Mouse (Mus musculus) midbrain, embryonic 16.5 days (tissue): ENCODE data around the gene Armc12. TPM values are rescaled to one million over a fixed set of nuclear protein-coding genes. Genes with fewer than 3 reads are reported as not detected.
"Not testable (repeated sequence)": the region's sequence is repeated elsewhere in the genome, so short reads cannot be mapped to it uniquely, and the experiment has no call there.

ENCODE experiments used
- ATAC-seq: fragments of 200-750 bp; cut with Nextera tagmentation; 2 replicates; pipeline ENCODE4 v1.8.0; 2017; ENCODE audit warnings: moderate TSS enrichment
- H3K27ac ChIP-seq: fragments of 300-500 bp; sonication (generic); 2 replicates; pipeline ENCODE4 v1.5.1; 2014; ENCODE audit warnings: mild to moderate bottlenecking, low read length, mixed read lengths
- H3K27me3 ChIP-seq: fragments of 300-500 bp; sonication (generic); 2 replicates; pipeline ENCODE4 v1.6.1; 2014; ENCODE audit warnings: low read depth, low read length, mixed read lengths; ENCODE audit not compliant: control insufficient read depth, insufficient read depth
- H3K36me3 ChIP-seq: fragments of 300-500 bp; sonication (generic); 2 replicates; pipeline ENCODE4 v1.6.1; 2014; ENCODE audit warnings: mild to moderate bottlenecking, low read length, moderate library complexity, mixed read lengths; ENCODE audit not compliant: control insufficient read depth, insufficient read depth
- H3K4me1 ChIP-seq: fragments of 300-500 bp; sonication (generic); 2 replicates; pipeline ENCODE4 v1.6.1; 2014; ENCODE audit warnings: mild to moderate bottlenecking, low read length, mixed read lengths; ENCODE audit not compliant: control insufficient read depth, insufficient read depth
- H3K4me2 ChIP-seq: fragments of 300-500 bp; sonication (generic); 2 replicates; pipeline ENCODE4 v1.6.1; 2014; ENCODE audit warnings: mild to moderate bottlenecking, low read length, mixed read lengths
- H3K4me3 ChIP-seq: fragments of 300-500 bp; sonication (generic); 2 replicates; pipeline ENCODE4 v1.5.1; 2014; ENCODE audit warnings: low read depth, mild to moderate bottlenecking, low read length, moderate library complexity, mixed read lengths
- H3K9ac ChIP-seq: fragments of 300-500 bp; sonication (generic); 2 replicates; pipeline ENCODE4 v1.6.1; 2014; ENCODE audit warnings: low read depth, low read length, mixed read lengths
- H3K9me3 ChIP-seq: fragments of 300-500 bp; sonication (generic); replicated peaks from 2 replicates; pipeline ENCODE4 v1.6.1; 2014; ENCODE audit warnings: mild to moderate bottlenecking, low read length, mixed read lengths; ENCODE audit not compliant: control insufficient read depth, poor library complexity, severe bottlenecking
- WGBS: fragments of 180-500 bp; shearing (Covaris S2); extraction: QIAGEN DNeasy Blood & Tissue Kit; methylation state at CpG from one replicate; pipeline ENCODE4 v1.1.7; 2014; 5-methylcytosine and 5-hydroxymethylcytosine counted together
- polyA plus RNA-seq: library from polyadenylated mRNA; unstranded; fragments of >200 nt; fragmentation: Nextera tagmentation; extraction: Ambion mirVana; gene quantifications from 2 replicates; pipeline ENCODE4 v1.2.1, GENCODE M21; 2015

The Armc12 gene
- polyA plus RNA-seq, 1 experiment from 2014 or later, result not detected

DNA sequence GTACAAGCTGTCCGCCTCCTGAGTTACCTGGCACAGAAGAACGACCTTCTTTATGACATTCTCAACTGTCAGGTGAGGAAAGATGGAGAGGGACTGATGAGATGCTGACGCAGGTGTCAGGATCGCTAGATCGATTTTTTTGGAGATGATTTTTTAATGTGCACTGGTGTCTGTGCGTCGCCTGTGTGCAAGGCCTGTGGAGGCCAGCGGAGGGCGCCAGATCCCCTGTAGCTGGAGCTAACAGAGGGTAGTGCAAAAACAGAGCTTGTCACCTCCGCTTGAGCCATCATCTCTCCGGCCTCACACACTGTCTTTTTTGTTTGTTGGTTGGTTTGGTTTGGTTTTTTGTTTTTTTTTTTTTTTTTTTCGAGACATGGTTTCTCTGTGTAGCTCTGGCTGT, 7.3 kb downstream of the Armc12 start:
- WGBS, result 57% methylated on average over 12 of the region's 12 CpGs

DNA sequence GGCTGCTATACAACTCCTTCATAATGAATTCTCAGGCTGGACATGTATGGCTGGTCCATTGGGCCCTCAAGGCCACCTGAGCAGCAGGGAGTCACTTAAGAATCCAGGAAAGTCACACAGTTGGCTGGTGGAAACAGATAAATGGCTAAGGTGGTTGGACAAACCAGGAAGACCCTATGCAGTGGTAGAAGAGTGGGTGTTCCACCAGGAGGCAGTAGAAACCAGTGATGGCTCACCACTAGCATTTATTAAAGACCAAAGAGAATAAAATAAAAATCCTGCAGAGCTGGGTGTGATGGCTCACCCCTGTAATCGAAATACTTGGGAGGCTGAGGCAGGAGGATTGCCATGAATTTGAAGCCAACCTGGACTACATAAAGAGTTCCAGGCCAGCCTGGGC, 16.3 kb downstream of the Armc12 start:
- Histone ChIP-seq H3K9ac (no peak overlapping the region), H3K36me3 (no peaks in the 10 kb centered on the region), H3K27ac (no peak overlapping the region), H3K27me3 (no peaks in the 10 kb centered on the region), H3K4me3 (no peak overlapping the region), H3K4me2 (no peak overlapping the region), H3K9me3 (no peaks in the 10 kb centered on the region), H3K4me1 (no peaks in the 10 kb centered on the region)
- no peak for ATAC-seq
- 77% methylated on average over 1 of the region's 1 CpGs for WGBS

More for the DNA sequence above, 7.3 kb downstream of the Armc12 start:
- Histone ChIP-seq H3K4me3 (no peak overlapping the region), H3K9me3 (peaks cover 6% of the 10 kb centered on the region; the same call in 1 of the 2 replicates), H3K4me2 (no peak overlapping the region), H3K27me3 (no peaks in the 10 kb centered on the region), H3K27ac (no peak overlapping the region), H3K4me1 (no peaks in the 10 kb centered on the region), H3K9ac (no peak overlapping the region), H3K36me3 (no peaks in the 10 kb centered on the region)
- no peak for ATAC-seq

DNA sequence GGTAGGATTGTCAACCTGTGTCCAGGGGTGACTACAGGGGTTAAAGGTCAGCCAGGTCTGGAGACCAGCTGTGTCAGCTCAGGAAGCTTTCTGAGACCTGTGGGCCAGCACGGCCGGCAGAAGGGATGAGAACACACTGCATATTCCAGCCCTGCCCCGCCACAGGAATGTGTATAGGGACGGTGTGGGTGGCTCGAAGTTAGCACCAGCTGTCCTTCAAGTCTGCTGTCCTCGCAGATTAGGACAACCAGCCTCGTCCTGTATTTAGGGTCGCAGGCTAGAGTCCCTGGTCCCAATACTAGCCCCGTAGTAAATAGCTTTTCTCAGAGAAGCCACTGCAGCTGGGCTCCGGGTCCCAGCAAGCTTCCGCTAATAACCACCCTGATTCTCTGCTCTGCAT, 17.9 kb downstream of the Armc12 start:
- 76% methylated on average over 11 of the region's 11 CpGs for WGBS
- no peak overlapping the region for H3K4me3 ChIP-seq
- no peaks in the 10 kb centered on the region for H3K4me1 ChIP-seq
- no peaks in the 10 kb centered on the region for H3K9me3 ChIP-seq
- H3K27ac ChIP-seq, result no peak overlapping the region
- H3K9ac ChIP-seq, result no peak overlapping the region
- no peak overlapping the region for H3K4me2 ChIP-seq
- no peak for ATAC-seq
- no peaks in the 10 kb centered on the region for H3K36me3 ChIP-seq
- no peaks in the 10 kb centered on the region for H3K27me3 ChIP-seq

DNA sequence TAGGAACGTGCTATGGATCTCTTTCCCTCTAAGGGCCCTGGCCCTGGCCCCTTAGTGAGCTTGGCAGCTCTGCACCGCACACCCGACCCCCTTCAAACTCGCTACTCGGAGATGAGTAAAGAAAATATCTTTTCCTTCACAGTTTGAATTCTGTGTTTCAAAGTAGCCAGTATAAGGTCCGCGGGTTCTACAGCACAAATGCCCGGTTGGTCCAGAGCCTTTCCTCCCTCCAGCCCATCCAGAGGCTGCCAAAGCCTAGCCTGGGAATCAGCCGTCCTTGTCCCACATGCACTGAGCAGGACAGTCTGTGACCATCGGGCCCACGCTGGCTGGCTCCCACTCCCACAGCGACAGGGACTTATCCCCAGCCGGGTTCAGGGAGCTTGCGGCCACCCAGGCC, 18.5 kb downstream of the Armc12 start, which contains the start of gene Clpsl2:
TSS of gene Clpsl2 (plus strand) at position 301 of the 400 bp plus-strand sequence.
- no peak within 1 kb of the TSS for H3K9ac ChIP-seq
- H3K4me2 ChIP-seq, result no peak within 1 kb of the TSS
- no peaks in the 10 kb centered on the region for H3K36me3 ChIP-seq
- no peaks in the 10 kb centered on the region for H3K27me3 ChIP-seq
- H3K9me3 ChIP-seq, result no peaks in the 10 kb centered on the region
- H3K4me3 ChIP-seq, result no peak within 1 kb of the TSS
- H3K27ac ChIP-seq, result no peak within 1 kb of the TSS
- 76% methylated on average over 14 of the region's 14 CpGs for WGBS
- no peaks in the 10 kb centered on the region for H3K4me1 ChIP-seq
- ATAC-seq, result no peak

DNA sequence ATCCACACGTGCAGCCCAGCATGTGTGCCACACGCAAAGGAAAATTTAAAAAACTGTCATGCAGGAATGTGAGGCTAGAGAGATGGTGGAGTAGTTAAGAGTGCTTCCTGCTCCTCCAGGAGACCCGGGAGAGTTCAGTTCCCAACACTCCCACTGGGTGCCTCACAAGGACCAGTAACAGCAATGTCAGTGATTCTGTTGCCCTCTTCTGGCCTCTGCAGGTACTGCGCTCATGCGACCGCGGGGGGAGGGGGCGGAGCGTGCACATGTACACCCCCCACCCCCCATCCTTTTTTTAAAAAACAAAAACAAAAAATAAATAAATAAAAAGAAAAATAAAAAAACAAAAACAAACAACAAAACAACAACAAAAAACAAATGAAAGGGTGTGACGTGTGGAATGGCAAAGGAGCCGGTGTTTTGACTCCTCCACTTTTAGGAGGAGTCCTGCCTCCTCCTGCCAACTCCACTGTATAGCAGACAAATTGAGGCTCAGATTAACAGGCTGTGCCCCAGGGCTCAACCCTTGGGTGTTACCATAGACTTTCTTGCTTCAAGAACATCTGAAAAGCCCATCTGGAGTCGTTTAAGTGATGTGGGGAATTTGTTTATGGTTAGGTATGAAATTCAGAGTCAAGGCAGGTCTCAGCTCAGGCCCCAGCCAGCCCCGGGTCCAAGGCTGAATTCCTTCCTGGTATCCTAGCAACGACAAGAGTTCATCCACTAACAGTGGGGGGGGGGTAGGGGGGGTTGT, 22.6 kb downstream of the Armc12 start:
- no peak overlapping the region for H3K4me2 ChIP-seq
- no peaks in the 10 kb centered on the region for H3K9me3 ChIP-seq
- H3K4me1 ChIP-seq, result no peaks in the 10 kb centered on the region; the same call in 1 of the 2 replicates
- 4% methylated on average over 14 of the region's 14 CpGs for WGBS
- no peak overlapping the region for H3K4me3 ChIP-seq
- ATAC-seq, result no peak
- H3K27me3 ChIP-seq, result no peaks in the 10 kb centered on the region
- H3K36me3 ChIP-seq, result no peaks in the 10 kb centered on the region
- H3K27ac ChIP-seq, result no peak overlapping the region
- no peak overlapping the region for H3K9ac ChIP-seq

DNA sequence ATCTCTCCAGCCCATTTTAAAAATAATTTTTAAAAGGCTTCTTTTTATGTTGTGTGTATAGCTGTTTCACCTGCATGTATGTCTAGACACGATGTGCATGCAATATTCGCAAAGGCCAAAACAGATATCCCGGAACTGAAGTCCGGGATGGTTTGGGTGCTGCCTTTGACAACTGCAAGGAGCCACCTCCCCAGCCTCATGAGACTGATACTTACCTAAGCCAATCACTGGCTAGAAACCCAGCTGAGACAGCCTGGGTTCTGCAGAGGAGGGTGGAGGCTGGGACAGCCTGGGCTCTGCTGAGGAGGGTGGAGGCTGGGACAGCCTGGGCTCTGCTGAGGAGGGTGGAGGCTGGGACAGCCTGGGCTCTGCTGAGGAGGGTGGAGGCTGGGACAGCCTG, 23.4 kb downstream of the Armc12 start:
- not testable (repeated sequence) for H3K9me3 ChIP-seq, H3K4me3 ChIP-seq, H3K36me3 ChIP-seq, H3K4me1 ChIP-seq, H3K9ac ChIP-seq, ATAC-seq, H3K27ac ChIP-seq, H3K4me2 ChIP-seq, H3K27me3 ChIP-seq
- WGBS, result 93% methylated on average over 4 of the region's 4 CpGs

DNA sequence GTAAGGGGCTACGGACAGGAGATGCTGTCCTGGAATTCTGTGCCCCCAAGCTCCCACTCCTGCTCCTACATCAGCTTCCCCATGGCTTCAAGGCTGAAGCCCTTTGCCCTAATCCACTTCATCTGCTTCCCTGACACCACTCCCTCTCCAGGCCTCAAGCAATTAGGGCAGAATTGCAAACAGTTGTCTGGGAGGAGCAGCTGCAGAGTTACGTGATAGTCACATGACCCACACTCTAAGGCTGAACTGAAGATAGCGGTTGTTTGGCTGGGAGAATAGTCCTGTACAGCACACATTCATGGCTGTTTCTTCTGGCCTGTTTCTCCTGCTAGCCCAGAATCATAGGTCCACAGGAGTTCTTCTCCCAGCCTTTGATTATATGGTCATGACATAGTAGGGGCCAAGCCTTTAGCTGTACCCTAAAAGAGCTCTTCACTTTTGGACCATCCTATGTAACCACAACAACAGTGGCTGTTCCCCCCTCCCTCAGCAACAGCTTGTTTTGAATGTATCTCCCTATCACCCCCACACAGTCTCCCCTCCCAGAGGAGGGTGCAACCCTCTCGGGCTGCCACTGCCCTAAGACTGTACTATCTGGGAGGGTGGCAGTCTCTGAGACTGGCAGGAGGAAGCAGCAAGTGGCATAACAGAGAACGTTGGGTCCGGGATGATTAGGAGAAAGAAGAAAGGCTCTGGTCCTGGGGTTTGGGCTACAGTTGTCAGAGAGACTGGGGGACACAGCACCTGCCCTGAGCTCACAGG, 26.2 kb downstream of the Armc12 start:
- 55% methylated on average over 6 of the region's 6 CpGs for WGBS
- H3K4me1 ChIP-seq, result no peaks in the 10 kb centered on the region; the same call in 1 of the 2 replicates
- H3K4me3 ChIP-seq, result no peak overlapping the region
- no peaks in the 10 kb centered on the region for H3K9me3 ChIP-seq
- no peaks in the 10 kb centered on the region for H3K27me3 ChIP-seq
- H3K36me3 ChIP-seq, result no peaks in the 10 kb centered on the region
- no peak for ATAC-seq
- H3K9ac ChIP-seq, result no peak overlapping the region
- no peak overlapping the region for H3K4me2 ChIP-seq
- no peak overlapping the region for H3K27ac ChIP-seq

DNA sequence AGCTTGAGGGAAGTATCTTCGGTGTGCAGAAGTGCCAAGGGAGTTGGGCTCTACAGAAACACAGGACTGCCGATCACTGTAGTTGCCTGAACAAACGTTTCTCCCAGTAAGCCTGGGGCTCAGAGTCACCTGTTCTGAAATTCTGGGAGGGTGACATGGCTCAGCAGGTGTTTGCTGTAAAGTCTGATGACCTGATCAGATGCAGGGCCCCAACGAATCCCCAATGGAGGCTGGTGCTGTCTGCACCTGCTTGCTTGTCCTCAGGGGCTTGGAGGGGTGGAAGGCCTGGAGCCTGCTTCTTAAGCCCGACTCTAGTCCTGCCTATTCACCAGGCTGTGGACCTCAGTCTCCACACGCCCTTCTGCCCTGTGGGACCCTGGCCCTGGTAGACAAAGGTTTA, 27.2 kb downstream of the Armc12 start:
- Histone ChIP-seq H3K9me3 (no peaks in the 10 kb centered on the region), H3K27ac (no peak overlapping the region), H3K27me3 (no peaks in the 10 kb centered on the region), H3K9ac (no peak overlapping the region), H3K4me3 (no peak overlapping the region), H3K4me1 (no peaks in the 10 kb centered on the region; the same call in 1 of the 2 replicates), H3K36me3 (no peaks in the 10 kb centered on the region), H3K4me2 (no peak overlapping the region)
- WGBS, result 78% methylated on average over 6 of the region's 6 CpGs
- no peak for ATAC-seq

DNA sequence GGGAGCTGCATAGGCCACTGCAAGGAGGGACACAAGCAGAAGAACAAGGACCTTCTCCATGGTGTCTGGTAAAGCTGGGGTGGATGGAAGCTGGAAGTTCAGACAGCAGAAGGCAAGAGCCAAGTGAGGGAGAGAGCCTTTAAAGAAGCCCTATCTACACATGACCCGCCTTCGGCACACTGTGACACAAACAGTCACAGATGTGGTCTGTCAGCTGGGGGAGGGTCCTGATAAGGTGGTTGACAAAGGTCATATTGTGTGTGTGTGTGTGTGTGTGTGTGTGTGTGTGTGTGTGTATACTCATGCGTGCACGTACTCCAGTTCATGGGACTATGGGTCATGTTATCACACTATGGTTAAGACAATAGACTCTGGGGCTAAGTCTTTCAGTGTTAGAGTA, 30.0 kb downstream of the Armc12 start, which contains the start of gene Clps:
TSS of gene Clps (minus strand) at position 169 of the 400 bp plus-strand sequence.
- no peaks in the 10 kb centered on the region for H3K36me3 ChIP-seq
- WGBS, result 91% methylated on average over 4 of the region's 4 CpGs
- H3K27me3 ChIP-seq, result no peaks in the 10 kb centered on the region
- no peak within 1 kb of the TSS for H3K4me3 ChIP-seq
- ATAC-seq, result no peak
- no peaks in the 10 kb centered on the region for H3K9me3 ChIP-seq
- no peak within 1 kb of the TSS for H3K9ac ChIP-seq
- H3K4me2 ChIP-seq, result no peak within 1 kb of the TSS
- H3K4me1 ChIP-seq, result no peaks in the 10 kb centered on the region; the same call in 1 of the 2 replicates
- H3K27ac ChIP-seq, result no peak within 1 kb of the TSS
